Mouse (Mus musculus) neutrophil, adult 65 days (primary cell): Measurements from ENCODE around the gene Wasf1. TPM values are rescaled to one million over a fixed set of nuclear protein-coding genes. Genes with fewer than 3 reads are reported as not detected.

Experiments
- total RNA-seq: library from RNA; stranded (reverse); gene quantifications from 2 replicates; pipeline ENCODE4 v1.2.4, GENCODE M21; 2023

Wasf1 gene
- not detected in 2 replicates for total RNA-seq

DNA sequence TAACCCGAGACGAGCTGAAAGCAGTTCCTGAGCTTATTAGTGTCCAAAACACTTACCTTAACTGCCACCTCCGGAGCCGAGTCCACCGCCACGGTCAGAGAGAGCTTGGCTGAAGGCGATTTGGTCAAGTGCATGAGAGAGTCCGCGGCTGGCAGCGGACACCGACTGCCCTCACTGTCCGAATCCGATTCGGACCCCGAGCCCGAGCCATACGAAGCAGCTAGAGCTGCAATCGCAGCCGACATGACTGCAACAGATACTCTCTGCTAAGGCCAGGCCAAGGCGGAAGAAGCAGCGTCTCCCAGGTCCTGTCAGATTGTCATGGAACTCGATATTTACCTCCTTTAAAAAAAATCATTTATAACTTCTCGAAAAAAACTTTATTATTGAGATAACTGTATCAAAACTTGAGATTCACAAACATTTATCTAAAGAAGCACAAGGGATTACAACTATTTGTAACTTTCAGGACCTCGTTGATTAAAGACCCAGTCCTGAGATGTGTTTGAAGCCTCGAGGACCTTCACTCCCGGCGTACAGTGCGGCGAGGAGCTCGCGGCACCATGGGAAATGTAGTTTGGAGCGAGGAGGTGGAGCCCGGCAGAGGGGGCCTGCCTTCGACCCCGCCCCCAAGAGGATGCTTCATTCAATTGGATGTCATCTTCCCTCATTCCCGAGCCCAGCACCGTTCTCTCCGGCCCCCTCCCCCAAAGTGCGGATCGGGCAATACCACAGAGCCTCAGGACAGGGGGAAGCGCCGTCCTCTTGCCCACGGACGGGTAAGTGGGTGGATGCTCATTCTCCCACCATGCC is at the start of gene Wasf1, which contains the start of gene Cdc40:
Wasf1 (plus strand) TSS at position 645 of the 813 bp plus-strand sequence.
Cdc40 (minus strand) TSS at position 481 of the 813 bp plus-strand sequence.

Other genes with a start within 250 kb of the Wasf1 start
- gene Mettl24, start 200.2 kb upstream of the Wasf1 start, total RNA-seq, result not detected in 2 replicates
- gene Cdc40, start 164 bp upstream of the Wasf1 start, total RNA-seq, result 53.5 and 64.7 TPM in 2 replicates
- not detected in 2 replicates for gene Gpr6, start 188.8 kb downstream of the Wasf1 start, total RNA-seq